Mouse (Mus musculus): Measurements from ENCODE around the gene Vps26c.

GRCm38 (mm10) chr16:94570361-94571041, 43.9 kb upstream of the Vps26c start:
- TF ChIP-seq CTCF (conservative IDR thresholded peaks at IDR 0.05; ENCODE audit: low read length), result no peak
- no peak for TF ChIP-seq NANOG (IDR thresholded peaks at IDR 0.05; ENCODE audit: borderline replicate concordance, low read length)

Data from E14TG2a.4 (cell line).